In the genomic region with DNA sequence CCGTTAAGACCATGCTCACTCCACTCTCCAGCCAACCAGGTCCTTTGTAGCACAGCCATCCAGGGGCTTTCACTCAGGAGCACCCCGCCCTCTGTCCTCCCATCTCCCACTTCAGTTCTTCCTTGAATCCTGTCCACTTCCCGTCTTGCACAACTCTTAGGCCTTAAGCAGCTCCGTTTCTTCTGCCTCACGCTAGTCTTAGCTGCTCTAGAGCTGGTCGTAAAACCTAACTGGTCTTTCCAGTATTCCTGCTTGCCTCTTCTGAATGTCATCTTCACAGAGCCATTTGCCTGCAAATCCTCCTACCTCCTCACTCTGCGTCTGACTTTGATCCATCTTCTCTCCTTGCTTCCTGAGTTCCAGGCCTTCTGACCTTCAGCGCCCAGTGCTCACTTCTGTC, we compare ENCODE assay signal across 15 mouse cellular contexts.
"Had no signal": no experiment of that assay in that cellular context is flagged by ENCODE, and none has a peak within 500 bp of the region (broad histone marks: within the 10 kb centered on the region; RNA-seq: fewer than 3 reads in every experiment).

No protein-coding gene starts in this region.

- H3K27ac ChIP-seq: kidney, postnatal 0 days; layer of hippocampus, adult 2 months; left cerebral cortex, adult 2 months; limb, embryonic 12.5 days; liver, embryonic 13.5 days; macrophage; midbrain, embryonic 13.5 days had no signal

- H3K9ac ChIP-seq: limb, embryonic 12.5 days; liver, embryonic 13.5 days; midbrain, embryonic 13.5 days had no signal

- H3K4me3 ChIP-seq: layer of hippocampus, adult 2 months; left cerebral cortex, adult 2 months; limb, embryonic 12.5 days; liver, embryonic 13.5 days; midbrain, embryonic 13.5 days had no signal

- H3K36me3 ChIP-seq: limb, embryonic 12.5 days; liver, embryonic 13.5 days; midbrain, embryonic 13.5 days had no signal

- H3K4me2 ChIP-seq: limb, embryonic 12.5 days; liver, embryonic 13.5 days; midbrain, embryonic 13.5 days had no signal

- H3K4me1 ChIP-seq: limb, embryonic 12.5 days; midbrain, embryonic 13.5 days had no signal

- ATAC-seq: midbrain, embryonic 13.5 days had no signal

- DNase-seq: kidney, adult 2 months; kidney, postnatal 25 days; layer of hippocampus, adult 9-11 months; layer of hippocampus, postnatal 36 days; liver; liver, embryonic 13.5 days; lung, adult 2 months; thymus, adult 18-20 months; thymus, postnatal 36 days had no signal

- H3K9me3 ChIP-seq: limb, embryonic 12.5 days; liver, embryonic 13.5 days; midbrain, embryonic 13.5 days had no signal

- H3K27me3 ChIP-seq: limb, embryonic 12.5 days; liver, embryonic 13.5 days; midbrain, embryonic 13.5 days had no signal
